Mouse (Mus musculus) 416B (cell line): ENCODE data around the gene Cdc73.
"Not testable (repeated sequence)": the region's sequence is repeated elsewhere in the genome, so short reads cannot be mapped to it uniquely, and the experiment has no call there.

ENCODE experiments used
- DNase-seq: peaks from one replicate; pipeline ENCODE4 v3.0.0; 2011; ENCODE audit warnings: low read depth

Gene Cdc73

DNA sequence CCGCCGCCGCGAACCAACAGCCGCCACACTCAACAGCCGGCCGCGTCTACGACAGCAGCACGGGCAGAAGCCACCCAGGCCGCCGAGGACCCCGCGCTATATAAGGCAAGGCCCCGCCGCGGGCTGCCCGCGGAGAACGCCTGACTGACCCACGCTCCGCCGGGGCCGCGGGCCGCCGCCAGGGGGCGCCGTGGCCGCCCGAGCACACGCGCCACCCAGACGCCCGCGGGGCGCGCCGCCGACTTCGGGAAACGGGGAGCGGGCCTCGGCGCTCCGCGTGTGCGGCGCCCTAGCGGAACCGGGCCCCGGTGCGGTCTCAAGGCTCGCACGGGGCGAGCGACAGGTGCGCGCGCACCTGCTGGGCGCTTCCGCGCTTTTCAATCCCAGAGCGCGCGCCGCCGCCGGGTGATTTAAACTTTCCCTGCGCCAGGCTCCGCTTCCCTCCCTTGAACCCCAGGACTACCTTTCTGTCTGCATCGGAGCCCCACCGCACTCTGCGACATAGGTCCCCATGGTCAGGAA is at the start of gene Cdc73:
Gene Cdc73, minus strand, starts transcription at position 153 of the 522 bp plus-strand sequence.
- peak; percentile 87 for DNase-seq

- DNase-seq: no peak
Observed at GRCm38 (mm10) chr1:143745871-143746270, 43.2 kb upstream of the Cdc73 start.

- no peak for DNase-seq
Observed at GRCm38 (mm10) chr1:143742186-143742585, 39.5 kb upstream of the Cdc73 start.

GRCm38 (mm10) chr1:143741331-143741730 is 38.6 kb upstream of the Cdc73 start:
- DNase-seq: no peak

GRCm38 (mm10) chr1:143740581-143740980 is 37.9 kb upstream of the Cdc73 start:
- no peak for DNase-seq

DNA sequence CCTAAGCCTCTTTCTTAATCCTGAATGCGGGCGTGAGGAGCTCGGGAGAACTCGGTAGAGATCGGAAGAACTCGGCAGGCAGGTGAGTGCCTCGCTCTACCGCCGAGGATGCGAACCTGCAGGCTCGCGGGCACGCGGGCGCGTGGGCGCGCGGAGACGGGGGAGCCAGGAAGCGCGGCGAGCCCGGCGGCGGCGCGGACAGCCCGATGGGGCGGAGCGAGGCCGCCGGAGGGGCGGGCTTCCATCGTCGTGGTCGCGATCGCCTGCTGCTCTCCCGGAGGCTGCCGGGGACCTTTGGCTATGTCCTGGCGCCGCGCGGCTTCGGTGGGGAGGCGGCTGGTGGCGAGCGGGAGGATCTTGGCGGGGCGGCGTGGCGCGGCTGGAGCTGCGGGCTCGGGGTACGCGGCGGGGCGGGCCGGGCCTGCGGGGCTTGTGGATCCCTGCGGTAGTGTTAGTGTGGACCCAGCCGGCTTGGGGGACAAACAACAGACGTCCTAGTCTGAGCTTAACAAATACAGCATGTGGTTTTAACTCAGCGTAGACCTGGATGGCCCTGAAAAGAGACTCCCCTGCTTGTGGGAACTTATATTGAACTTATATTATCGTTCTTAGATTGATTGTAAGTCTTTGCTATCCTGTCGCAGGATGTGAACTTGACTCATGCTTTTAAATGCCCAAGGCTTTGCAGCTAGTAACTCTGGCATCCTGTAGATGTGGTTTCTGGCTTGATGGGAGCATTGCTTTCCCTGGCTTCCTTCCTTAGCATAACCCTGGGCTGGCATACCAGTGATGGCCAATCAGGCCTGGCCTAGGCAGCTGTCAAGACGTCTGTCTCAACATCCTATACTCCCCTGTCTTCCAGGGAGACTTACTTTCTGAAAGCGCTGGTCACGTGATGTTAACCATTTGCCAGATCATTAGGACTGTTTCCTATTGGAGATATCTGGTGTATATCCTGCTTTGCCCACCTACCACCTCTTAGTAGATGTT is 37.0 kb upstream of the Cdc73 start:
- peak; percentile 90 for DNase-seq

GRCm38 (mm10) chr1:143738811-143739210 is 36.1 kb upstream of the Cdc73 start:
- peak; percentile 52 for DNase-seq

- no peak for DNase-seq
Observed at GRCm38 (mm10) chr1:143733914-143734410, 31.3 kb upstream of the Cdc73 start.

- no peak for DNase-seq
Observed at GRCm38 (mm10) chr1:143731691-143732090, 29.0 kb upstream of the Cdc73 start.

DNA sequence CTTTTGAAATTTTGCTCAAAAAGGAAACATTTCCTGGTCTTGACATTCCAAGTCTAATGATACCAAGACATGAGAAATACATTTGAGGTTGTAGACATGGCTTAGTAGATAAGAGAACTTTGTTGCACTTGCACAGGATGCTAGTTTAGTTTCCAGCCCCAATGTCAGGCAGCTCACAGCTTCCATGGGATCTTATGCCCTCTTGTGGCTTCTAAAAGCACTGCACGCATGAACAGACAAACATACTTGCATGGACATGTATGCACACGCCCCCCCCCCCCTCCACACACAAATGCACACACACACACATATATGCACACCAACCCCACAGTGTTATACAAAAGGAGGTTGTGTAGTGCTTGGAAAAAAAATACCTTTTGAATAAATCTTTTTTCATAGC is 28.2 kb upstream of the Cdc73 start:
- DNase-seq: peak; percentile 86

- DNase-seq: peak; percentile 74
Observed at GRCm38 (mm10) chr1:143727701-143728445, 25.2 kb upstream of the Cdc73 start.

GRCm38 (mm10) chr1:143724456-143725064 is 21.9 kb upstream of the Cdc73 start:
- DNase-seq: no peak

DNA sequence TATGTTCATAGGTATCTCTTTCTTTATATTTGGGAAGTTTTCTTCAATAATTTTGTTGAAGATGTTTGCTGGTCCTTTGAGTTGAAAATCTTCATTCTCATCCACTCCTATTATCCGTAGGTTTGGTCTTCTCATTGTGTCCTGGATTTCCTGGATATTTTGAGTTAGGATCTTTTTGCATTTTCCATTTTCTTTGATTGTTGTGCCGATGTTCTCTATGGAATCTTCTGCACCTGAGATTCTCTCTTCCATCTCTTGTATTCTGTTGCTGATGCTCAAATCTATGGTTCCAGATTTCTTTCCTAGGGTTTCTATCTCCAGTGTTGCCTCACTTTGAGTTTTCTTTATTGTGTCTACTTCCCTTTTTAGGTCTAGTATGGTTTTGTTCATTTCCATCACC is 13.3 kb upstream of the Cdc73 start, which contains the start of gene Glrx2:
Gene Glrx2, plus strand, starts transcription at position 301 of the 400 bp plus-strand sequence.
- DNase-seq: not testable (repeated sequence)

- no peak for DNase-seq
Observed at GRCm38 (mm10) chr1:143710627-143710976, 7.9 kb upstream of the Cdc73 start.

- DNase-seq: no peak
Observed at GRCm38 (mm10) chr1:143709966-143710626, 7.4 kb upstream of the Cdc73 start.

- DNase-seq: peak; percentile 75
Observed at GRCm38 (mm10) chr1:143708361-143708760, 5.7 kb upstream of the Cdc73 start.

DNA sequence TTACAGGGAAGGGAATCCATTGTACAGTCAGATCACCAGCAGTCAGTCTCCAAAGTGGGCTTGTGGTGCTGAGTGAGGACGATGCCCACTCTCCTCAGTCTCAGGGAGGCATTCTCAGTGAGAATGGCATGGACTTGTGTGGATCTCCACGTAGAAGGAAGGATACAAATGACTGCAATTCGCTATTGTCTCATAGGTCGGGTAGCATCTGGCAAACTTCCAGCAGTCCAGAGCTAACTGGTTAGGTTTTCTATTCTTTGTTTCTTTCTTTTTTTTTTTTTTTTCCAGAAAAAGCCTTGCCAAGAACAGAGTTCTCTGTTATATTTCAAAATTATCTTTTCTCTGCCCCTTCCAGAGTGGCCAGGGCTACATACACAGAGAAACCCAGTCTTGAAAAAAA is 4.3 kb upstream of the Cdc73 start:
- DNase-seq: no peak

GRCm38 (mm10) chr1:143702141-143702740 is 452 bp downstream of the Cdc73 start:
- DNase-seq: no peak

DNA sequence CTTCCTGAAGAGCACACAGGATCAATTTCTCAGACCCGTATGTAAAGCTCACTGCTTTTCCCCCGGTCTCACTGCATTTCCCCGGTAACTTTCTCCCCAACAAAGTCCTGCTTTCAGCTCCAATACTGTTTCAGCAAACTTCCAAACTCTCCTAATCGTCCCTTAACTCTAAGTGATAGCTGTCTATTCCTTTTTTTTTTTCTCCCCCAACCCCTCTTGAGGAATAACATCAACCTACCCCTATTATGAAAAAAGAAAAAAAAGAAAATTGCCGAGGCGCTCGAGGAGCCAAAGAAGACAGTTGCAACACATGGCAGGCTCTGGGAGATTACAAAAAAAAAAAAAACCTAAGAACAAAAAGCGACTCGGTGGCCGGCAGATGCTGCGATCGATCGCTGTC is 957 bp downstream of the Cdc73 start:
- DNase-seq: peak; percentile 21

DNA sequence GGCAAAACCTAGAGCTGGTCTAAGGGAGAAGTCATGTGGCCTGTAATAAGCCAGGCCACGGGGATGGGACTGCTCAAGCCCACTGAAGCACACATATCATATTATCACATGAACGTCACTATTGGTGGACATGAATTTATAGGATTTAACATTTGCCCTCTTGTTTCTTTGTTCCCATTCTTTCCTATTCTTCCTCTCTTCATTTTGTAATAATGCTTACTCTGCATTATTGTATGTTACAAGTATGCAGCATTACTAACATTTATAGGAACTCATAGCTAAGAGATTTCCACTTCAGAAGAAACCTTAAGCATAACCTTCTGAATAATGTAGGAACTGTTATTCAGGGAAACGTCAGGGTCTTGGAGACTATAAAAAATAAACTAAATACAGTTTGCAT is 17.8 kb downstream of the Cdc73 start:
- DNase-seq: no peak

DNA sequence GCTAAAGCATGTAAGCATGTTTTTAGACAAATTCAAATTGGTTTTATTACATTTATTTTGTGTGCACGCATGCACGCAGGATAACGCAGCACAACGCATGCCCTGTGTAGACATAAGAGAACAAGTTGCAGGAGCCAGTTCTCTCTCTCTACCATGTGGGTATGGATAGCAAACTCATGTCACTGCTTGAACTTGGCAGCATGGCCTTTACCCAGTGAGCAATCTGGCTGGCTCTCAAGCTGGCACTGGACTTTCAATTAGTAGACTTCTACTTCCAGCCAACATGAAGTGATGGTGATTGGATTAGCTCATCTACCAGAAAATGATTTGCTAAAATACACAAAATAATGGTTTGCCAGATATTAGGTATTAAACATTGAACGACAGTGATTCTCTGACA is 21.6 kb downstream of the Cdc73 start:
- DNase-seq: no peak
